In genomic region chr2:181706668-181707067, GRCm38 (mm10) we compare ENCODE assay signal across 11 mouse cellular contexts. TPM values are rescaled to one million over a fixed set of nuclear protein-coding genes. Genes with fewer than 3 reads are reported as not detected.
DNase-seq lines count a peak whose midpoint lies in the region; ATAC-seq and TF ChIP-seq lines count a peak whose summit lies in the region.
"Had no signal": no experiment of that assay in that cellular context is flagged by ENCODE, and none has a peak within 500 bp of the region (broad histone marks: within the 10 kb centered on the region; RNA-seq: fewer than 3 reads in every experiment).

No protein-coding gene starts in this region.

- no peaks in the 10 kb centered on the region for H3K36me3 ChIP-seq in spleen, adult 2 months (ENCODE audit: control insufficient read depth, insufficient read depth, low read length)
- no peaks in the 10 kb centered on the region for H3K36me3 ChIP-seq in limb, embryonic 10.5 days
- H3K36me3 ChIP-seq: embryonic facial prominence, embryonic 12.5 days; liver, embryonic 13.5 days had no signal

- DNase-seq in heart, adult 8-10 months (ENCODE audit: low spot score), result peak; percentile 43
- DNase-seq in heart, postnatal 4 days, result no peak
- DNase-seq in spleen, adult 2 months (ENCODE audit: low read depth in 1 of 2, low spot score in 2 of 2), result peak; percentile 35 to 42
- no peak for DNase-seq in spleen, postnatal 4 days (ENCODE audit: low spot score in 2 of 2)
- DNase-seq in thymus, postnatal 4 days, result peak; percentile 41
- no peak for DNase-seq in cerebellum, adult 11-12 months
- no peak for DNase-seq in limb, embryonic 10.5 days (ENCODE audit: low spot score)
- DNase-seq: liver, embryonic 13.5 days had no signal

- peak; percentile 82 for ATAC-seq in granulocyte monocyte progenitor cell, adult 5-6 weeks (replicated peaks; ENCODE audit: poor library complexity, severe bottlenecking)

- no peaks in the 10 kb centered on the region for H3K27me3 ChIP-seq in spleen, adult 2 months (ENCODE audit: control insufficient read depth, insufficient read depth, low read length)
- H3K27me3 ChIP-seq in limb, embryonic 10.5 days (ENCODE audit: low read depth, poor library complexity, severe bottlenecking), result no peaks in the 10 kb centered on the region
- H3K27me3 ChIP-seq: embryonic facial prominence, embryonic 12.5 days; liver, embryonic 13.5 days had no signal

- H3K4me1 ChIP-seq in spleen, adult 2 months (ENCODE audit: control insufficient read depth, insufficient read depth, insufficient read length), result no peaks in the 10 kb centered on the region
- no peaks in the 10 kb centered on the region for H3K4me1 ChIP-seq in limb, embryonic 10.5 days
- H3K4me1 ChIP-seq: embryonic facial prominence, embryonic 12.5 days; liver, embryonic 13.5 days had no signal

- no peaks in the 10 kb centered on the region for H3K9me3 ChIP-seq in limb, embryonic 10.5 days (replicated peaks)
- H3K9me3 ChIP-seq: embryonic facial prominence, embryonic 12.5 days; liver, embryonic 13.5 days had no signal

- no peak overlapping the region for H3K4me3 ChIP-seq in spleen, adult 2 months (ENCODE audit: extremely low read depth, insufficient read depth, insufficient read length)
- H3K4me3 ChIP-seq in limb, embryonic 10.5 days, result no peak overlapping the region
- H3K4me3 ChIP-seq: embryonic facial prominence, embryonic 12.5 days; liver, embryonic 13.5 days had no signal

- peak; percentile 35; the same call in 1 of the 2 replicates for TF ChIP-seq CTCF in spleen, adult 2 months (IDR thresholded peaks at IDR 0.05; ENCODE audit: extremely low read depth, insufficient read depth, insufficient read length, insufficient replicate concordance)

- WGBS in spleen, adult 2 months, result 31% methylated on average over 4 of the region's 4 CpGs
- WGBS in limb, embryonic 10.5 days, result 38% methylated on average over 4 of the region's 4 CpGs

- no peak overlapping the region for H3K27ac ChIP-seq in spleen, adult 2 months (ENCODE audit: insufficient read depth, low read length)
- H3K27ac ChIP-seq in limb, embryonic 10.5 days, result no peak overlapping the region
- H3K27ac ChIP-seq: embryonic facial prominence, embryonic 12.5 days; liver, embryonic 13.5 days had no signal

- TF ChIP-seq POLR2A in spleen, adult 2 months (IDR thresholded peaks at IDR 0.05; ENCODE audit: low read depth, low read length), result no peak

RNA-seq across cellular contexts. Expression of gene Oprl1, which starts 8.1 kb away (rescaled TPM):
- total RNA-seq in heart, adult 8-10 months (2022), result under 1 TPM in 1 of 4 experiments, not detected in 3; 0.16 TPM
- total RNA-seq in heart, postnatal 4 days (2021), result under 1 TPM; 0.24 to 0.54 TPM
- polyA plus RNA-seq in spleen, adult 2 months (2012; rRNA removed), result 0.09 and 0.13 TPM in 2 replicates
- not detected in 2 replicates for total RNA-seq in granulocyte monocyte progenitor cell, adult 5-6 weeks (2014; fragmentation: Nextera tagmentation)
- not detected in 2 replicates for total RNA-seq in granulocyte monocyte progenitor cell, adult 5-6 weeks (2017)
- 0.33 and 0.65 TPM in 2 replicates for polyA plus RNA-seq in limb, embryonic 10.5 days (2016; fragmentation: Nextera tagmentation; extraction: Ambion mirVana)
- total RNA-seq: heart, postnatal 10 days had no signal

RNA-seq across cellular contexts. Expression of gene Lkaaear1, which starts 8.4 kb away (rescaled TPM):
- total RNA-seq in heart, adult 8-10 months (2022), result not detected
- not detected for total RNA-seq in heart, postnatal 4 days (2021)
- not detected in 2 replicates for polyA plus RNA-seq in spleen, adult 2 months (2012; rRNA removed)
- total RNA-seq in granulocyte monocyte progenitor cell, adult 5-6 weeks (2014; fragmentation: Nextera tagmentation), result not detected in 2 replicates
- total RNA-seq in granulocyte monocyte progenitor cell, adult 5-6 weeks (2017), result not detected in 2 replicates
- not detected in 2 replicates for polyA plus RNA-seq in limb, embryonic 10.5 days (2016; fragmentation: Nextera tagmentation; extraction: Ambion mirVana)
- total RNA-seq: heart, postnatal 10 days had no signal
- polyA plus RNA-seq: embryonic facial prominence, embryonic 12.5 days; liver, embryonic 13.5 days had no signal

RNA-seq across cellular contexts. Expression of gene Rgs19, which starts 12.9 kb away (rescaled TPM):
- 1 to 10 TPM; 3.7 to 8.9 (median 4.9) TPM for total RNA-seq in heart, adult 8-10 months (2022)
- 10 to 100 TPM; 11.3 to 15.8 TPM for total RNA-seq in heart, postnatal 4 days (2021)
- polyA plus RNA-seq in spleen, adult 2 months (2012; rRNA removed), result 209 and 239 TPM in 2 replicates
- 246 and 266 TPM in 2 replicates for total RNA-seq in granulocyte monocyte progenitor cell, adult 5-6 weeks (2014; fragmentation: Nextera tagmentation)
- total RNA-seq in granulocyte monocyte progenitor cell, adult 5-6 weeks (2017), result 78.6 and 96.8 TPM in 2 replicates
- polyA plus RNA-seq in limb, embryonic 10.5 days (2016; fragmentation: Nextera tagmentation; extraction: Ambion mirVana), result 94.3 and 96.4 TPM in 2 replicates

RNA-seq across cellular contexts. Expression of gene Tcea2, which starts 26.6 kb away (rescaled TPM):
- 1 to 10 TPM; 5.3 to 8.0 (median 7.2) TPM for total RNA-seq in heart, adult 8-10 months (2022)
- 10 to 100 TPM in 1 of 2 experiments, 1 to 10 TPM in 1; 9.9 to 11.1 TPM for total RNA-seq in heart, postnatal 4 days (2021)
- polyA plus RNA-seq in spleen, adult 2 months (2012; rRNA removed), result 15.9 and 17.1 TPM in 2 replicates
- 25.2 and 27.0 TPM in 2 replicates for total RNA-seq in granulocyte monocyte progenitor cell, adult 5-6 weeks (2014; fragmentation: Nextera tagmentation)
- 13.6 and 14.1 TPM in 2 replicates for total RNA-seq in granulocyte monocyte progenitor cell, adult 5-6 weeks (2017)
- polyA plus RNA-seq in limb, embryonic 10.5 days (2016; fragmentation: Nextera tagmentation; extraction: Ambion mirVana), result 16.5 and 25.8 TPM in 2 replicates

RNA-seq across cellular contexts. Expression of gene Sox18, which starts 35.2 kb away (rescaled TPM):
- total RNA-seq in heart, adult 8-10 months (2022), result 10 to 100 TPM; 21.4 to 53.8 (median 48.1) TPM
- total RNA-seq in heart, postnatal 4 days (2021), result 10 to 100 TPM; 75.9 to 80.3 TPM
- 47.5 and 73.4 TPM in 2 replicates for polyA plus RNA-seq in spleen, adult 2 months (2012; rRNA removed)
- total RNA-seq in granulocyte monocyte progenitor cell, adult 5-6 weeks (2014; fragmentation: Nextera tagmentation), result not detected in 2 replicates
- total RNA-seq in granulocyte monocyte progenitor cell, adult 5-6 weeks (2017), result not detected in 2 replicates
- 25.9 and 27.9 TPM in 2 replicates for polyA plus RNA-seq in limb, embryonic 10.5 days (2016; fragmentation: Nextera tagmentation; extraction: Ambion mirVana)

Comparison
In these comparisons a context has a peak if more than half of its experiments do, and no peak if none do; other contexts are left out.
1. DNase-seq: peak in heart, adult 8-10 months (single experiment), spleen, adult 2 months (2 of 2) and thymus, postnatal 4 days (single experiment); none in heart, postnatal 4 days (single experiment), spleen, postnatal 4 days (0 of 2), cerebellum, adult 11-12 months (single experiment) and limb, embryonic 10.5 days (single experiment).
2. RNA of gene Rgs19, which starts 12.9 kb away (total RNA-seq): 78.6 to 266 TPM in granulocyte monocyte progenitor cell, adult 5-6 weeks; 11.3 to 15.8 TPM in heart, postnatal 4 days and 3.7 to 8.9 TPM in heart, adult 8-10 months; every median in the first group is over 4 times any median in the second.